Mouse (Mus musculus) adrenal gland, postnatal 25 days (tissue): ENCODE data around the gene H2-Oa. TPM values are rescaled to one million over a fixed set of nuclear protein-coding genes. Genes with fewer than 3 reads are reported as not detected.
A peak's percentile ranks its signal among the peaks of the same experiment; 100 is the strongest.

Experiments
- DNase-seq: peaks from one replicate; pipeline ENCODE4 v3.0.0; 2021; ENCODE audit warnings: mixed read lengths
- total RNA-seq: library from RNA; stranded (reverse); gene quantifications from 2 replicates; pipeline ENCODE4 v1.2.3, GENCODE M21; 2021

The H2-Oa gene
- total RNA-seq, 1 experiment from 2014 or later = 0.27 TPM

DNA sequence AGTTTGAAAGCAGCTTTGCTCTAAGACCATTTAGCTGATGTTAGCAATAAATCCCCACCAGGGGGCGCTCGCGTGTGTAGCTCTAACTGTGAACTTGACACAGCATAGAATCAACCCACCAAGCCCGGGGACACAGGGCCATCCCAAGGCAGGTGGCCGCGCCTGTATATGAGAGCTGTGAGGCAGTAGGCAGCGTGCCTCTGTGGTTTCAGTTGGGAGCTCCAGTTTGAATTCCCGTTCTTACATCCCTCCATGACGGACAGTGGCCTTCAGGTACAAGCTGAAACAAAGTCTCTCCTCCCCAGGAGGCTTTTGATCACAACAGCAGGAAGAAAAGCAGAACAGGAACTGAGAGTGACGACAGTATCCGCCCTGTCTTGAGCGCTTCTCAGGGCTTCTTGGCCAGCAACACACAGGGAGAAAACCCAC, 9.5 kb downstream of the H2-Oa start:
- peak; percentile 95 for DNase-seq

DNA sequence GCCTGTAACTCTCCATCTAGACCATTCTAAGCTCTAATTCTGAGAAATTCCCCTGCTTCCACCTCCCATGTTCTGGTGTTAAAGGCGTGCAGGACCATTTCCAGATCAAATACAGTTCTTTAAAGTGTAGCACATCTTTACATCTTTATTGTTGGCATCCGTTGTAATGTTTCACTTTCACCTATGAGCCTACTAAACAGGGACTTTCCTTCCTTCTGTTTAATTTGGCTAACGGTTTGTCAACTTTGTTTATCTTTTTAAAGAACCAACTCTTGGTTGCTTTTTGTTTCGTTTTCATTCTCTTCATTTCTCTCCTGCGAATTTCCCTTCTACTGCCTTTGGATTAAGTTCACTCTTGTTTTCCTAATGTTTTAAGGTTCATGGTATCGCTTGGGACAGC, 10.7 kb downstream of the H2-Oa start:
- no peak for DNase-seq

DNA sequence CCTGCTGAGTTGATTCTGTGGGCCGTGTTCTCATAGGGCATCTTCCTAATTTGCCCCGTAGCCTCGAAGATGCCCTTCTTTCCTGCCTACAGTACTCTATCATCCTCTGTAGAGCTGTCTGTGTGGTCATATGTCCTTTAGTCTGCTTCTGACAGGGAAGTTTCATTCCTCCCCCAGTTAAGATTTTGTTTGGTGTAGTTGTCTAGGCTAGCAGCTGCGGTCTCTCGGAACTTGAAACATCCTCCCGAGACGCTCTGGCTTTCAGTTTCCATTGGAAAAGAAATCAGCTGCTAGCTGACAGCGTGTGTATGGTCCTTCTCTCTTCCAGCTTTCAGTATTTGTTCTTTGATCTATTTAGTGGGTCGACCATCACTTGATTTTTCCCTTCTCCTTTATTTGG, 12.7 kb downstream of the H2-Oa start:
- DNase-seq = no peak

DNA sequence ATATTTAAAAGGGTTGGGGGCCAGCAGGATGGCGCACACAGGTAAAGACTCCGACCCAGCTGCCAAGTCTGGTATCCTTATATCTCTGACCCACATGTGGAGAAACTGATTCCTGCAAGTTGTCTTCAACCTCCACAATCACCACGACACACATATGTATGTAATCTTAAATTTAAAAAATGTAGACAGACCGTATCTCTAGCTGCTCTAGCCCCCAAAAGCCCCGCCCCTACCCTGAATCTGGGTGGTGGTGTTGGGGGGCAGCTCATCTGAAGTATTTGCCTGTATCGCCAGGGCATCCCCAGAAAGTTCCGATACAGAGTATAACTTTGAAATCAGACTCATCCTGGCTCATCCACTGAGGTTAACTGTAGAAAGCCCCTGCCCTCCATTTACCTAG, 14.4 kb downstream of the H2-Oa start:
- DNase-seq = no peak

DNA sequence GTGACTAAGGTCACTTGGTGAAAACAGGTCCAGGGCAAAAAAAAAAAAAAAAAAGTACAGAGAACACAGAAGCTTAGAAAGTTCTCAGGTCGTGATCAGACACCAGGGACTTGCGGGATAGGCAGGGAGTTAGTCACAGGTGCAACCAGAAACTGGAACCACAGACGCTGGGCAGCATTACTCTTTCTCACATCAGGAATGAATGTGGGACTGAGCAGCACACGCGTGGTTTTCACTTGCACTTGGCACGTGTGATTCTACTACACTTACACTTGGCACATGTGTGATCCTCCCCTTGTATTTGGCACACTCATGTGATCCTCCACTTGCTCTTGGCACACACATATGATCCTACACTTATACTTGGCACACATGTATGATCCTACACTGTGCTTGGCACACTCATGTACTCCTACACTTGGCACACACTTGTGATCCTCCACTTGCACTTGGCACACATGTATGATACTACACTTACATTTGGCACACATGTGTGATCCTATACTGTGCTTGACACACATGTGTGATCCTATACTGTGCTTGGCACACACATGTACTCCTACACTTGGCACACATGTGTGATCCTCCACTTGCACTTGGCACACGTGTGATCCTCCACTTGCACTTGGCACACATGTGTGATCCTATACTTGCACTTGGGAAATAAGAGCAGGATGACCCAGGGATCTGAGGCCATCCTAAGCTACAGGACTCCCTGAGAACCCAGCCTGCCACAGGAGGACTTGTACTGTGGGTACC, 15.1 kb downstream of the H2-Oa start:
- no peak for DNase-seq

DNA sequence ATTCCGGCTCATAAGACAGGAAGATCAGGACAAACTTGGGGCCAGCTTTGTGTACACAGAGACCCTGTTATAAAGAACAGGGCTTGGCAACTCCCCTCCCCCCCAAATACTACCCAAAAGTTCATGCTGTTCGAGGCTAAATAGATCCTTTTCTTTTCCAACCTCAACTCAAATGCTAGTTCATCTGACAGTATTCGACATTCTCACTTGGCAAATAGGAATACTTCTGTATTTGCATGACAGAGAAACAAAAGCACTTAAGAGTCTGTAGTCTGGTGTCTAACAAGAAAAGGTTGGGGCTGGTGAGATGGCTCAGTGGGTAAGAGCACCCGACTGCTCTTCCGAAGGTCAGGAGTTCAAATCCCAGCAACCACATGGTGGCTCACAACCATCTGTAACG, 16.3 kb downstream of the H2-Oa start:
- DNase-seq = no peak

DNA sequence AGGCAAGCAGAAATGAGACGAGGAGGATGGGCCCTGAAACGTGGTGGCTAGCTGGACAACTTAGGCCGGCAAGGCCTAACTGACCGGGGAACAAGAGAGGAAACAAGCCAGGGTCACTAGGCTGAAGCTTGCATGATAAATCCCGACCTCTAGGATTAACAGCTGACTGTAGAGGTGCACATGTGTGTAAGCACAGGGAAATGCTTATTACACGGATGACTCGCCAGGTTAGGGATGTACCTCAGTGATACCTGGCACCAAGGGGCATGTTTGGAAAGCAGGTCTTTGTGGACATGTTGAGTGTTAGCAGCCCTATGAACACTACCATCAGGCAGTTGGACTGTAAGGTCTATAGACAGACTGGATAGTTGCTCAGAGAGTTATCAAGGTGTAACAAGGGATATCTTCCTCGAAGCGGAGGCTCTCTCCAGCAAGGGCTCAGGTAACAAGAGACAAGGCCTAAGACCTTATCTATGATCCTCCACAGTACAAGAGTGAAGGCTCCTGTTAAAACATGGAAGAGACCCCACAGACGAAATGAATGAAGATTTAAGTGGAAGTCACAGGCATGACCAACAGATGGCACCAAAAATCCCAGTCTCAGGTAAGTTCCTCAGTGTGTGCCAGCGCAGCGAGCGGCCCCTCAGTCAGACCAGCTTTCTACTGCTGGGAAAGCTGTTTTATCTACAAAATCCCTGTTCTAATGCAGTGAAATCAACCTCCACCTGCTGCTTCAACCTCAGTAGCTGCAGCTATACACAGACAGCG, 17.1 kb downstream of the H2-Oa start:
- no peak for DNase-seq

DNA sequence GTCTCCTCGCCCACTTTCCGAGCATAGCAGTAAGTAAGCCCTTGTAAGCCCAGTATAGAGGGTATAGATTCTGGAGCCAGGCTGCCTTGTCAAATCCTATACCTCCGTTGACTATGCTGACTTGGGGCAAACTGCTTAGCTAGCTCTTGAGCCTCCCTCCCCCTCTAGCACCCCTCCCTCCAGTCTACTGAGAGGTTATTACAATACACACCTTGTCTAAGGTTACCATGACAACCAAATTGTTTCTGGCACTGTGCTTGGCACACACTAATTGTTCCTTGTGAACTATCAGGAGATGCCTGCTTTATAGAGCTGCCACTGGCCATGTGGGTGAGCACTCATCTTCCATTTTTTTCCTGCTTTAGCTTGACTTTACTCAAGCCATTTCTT, 17.7 kb downstream of the H2-Oa start:
- DNase-seq = no peak

DNA sequence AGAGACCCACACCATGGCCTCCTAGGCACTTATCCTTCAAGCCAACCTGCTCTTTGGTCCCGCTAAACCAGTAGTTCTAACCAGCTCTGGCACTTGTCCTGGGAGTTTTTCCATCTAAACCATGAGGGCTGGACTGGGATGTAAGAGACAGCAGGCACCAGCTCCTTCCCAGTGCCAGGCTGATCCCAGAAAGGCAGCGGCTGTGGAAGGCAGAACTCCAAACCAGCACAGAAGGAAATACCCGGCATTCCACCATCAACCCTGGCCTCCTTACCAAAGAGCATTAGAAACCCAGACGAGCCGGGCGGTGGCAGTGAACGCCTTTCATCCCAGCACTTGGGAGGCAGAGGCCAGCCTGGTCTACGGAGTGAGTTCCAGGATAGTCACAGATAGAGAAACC, 18.2 kb downstream of the H2-Oa start:
- DNase-seq = no peak

DNA sequence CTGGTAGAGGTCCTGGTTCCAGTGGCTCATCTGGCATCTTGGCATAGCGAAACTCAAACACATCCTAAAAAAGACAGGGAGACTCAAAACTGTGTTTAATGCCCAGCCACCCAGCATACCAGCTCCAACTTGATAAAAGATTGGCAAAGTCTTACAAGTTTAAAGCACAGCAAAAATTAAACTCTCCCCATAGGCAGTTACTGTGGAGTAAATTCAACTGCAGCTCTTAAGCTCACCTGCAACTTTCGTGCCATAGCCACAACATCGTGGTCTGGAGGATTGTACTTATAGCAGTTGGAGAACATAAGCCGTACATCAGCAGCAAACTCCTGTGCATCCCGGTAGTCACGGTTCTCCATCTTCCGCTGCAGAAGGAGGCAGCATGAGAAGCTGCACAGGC, 22.0 kb downstream of the H2-Oa start:
- no peak for DNase-seq

DNA sequence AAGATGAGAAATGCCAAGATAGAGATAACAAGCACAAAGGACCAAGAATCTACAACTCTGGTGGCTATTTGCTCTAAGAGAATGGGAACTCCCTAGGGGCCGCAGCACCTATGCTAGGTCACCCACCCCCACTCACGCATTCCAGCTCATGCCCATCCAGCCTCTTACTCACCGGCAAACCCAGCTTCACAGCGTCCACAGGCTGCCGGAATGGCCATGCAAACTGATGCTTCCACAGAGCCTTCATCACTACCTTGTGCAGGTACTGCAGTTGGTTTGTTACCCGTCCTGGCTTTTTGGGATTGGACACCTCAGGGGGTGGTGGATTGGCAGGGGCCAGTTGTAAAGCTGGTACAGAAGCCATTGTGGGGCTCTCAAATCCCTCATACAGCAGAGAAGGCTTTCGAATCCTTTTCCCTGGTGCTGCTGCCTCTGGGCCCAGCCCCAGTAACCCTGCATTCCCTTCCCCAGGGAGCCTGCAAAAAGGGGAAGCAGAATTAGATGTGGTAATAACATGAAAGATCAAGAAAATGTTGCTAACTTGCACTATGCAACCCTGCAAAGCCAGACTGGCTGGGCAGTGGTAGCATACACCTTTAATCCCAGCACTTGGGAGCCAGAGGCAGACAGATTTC, 24.7 kb downstream of the H2-Oa start:
- no peak for DNase-seq

DNA sequence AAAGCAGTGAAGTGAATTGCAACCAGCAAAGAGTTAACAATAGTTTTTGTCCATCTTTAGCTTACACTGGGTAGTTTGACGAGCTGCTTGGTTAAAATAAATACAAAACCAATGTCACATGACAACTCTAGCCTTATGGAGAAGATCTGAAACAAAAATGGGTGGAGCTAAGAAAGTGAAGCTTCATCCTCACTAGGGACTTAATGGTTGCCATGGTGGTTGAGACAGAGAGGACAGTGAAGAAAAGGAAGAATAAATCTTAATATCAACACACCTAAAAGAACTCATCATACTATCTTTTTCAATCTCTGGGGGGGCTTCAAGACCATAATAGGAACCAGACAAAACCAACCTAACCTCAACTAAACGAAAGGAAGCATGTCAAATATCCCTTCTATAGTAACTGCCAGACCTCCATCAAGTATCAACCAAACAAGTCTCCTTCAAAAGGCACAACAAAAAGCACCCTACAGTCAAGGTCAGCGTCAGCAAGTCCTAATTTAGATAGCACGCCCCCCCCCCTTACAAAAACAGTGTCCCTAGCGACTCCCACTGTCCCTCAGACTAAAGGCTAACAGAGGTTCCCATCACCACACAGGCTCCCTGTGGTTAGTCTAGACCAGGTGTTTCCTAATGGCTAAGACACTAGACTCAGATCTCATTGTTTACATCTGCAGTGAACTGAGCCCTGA, 25.4 kb downstream of the H2-Oa start:
- no peak for DNase-seq

DNA sequence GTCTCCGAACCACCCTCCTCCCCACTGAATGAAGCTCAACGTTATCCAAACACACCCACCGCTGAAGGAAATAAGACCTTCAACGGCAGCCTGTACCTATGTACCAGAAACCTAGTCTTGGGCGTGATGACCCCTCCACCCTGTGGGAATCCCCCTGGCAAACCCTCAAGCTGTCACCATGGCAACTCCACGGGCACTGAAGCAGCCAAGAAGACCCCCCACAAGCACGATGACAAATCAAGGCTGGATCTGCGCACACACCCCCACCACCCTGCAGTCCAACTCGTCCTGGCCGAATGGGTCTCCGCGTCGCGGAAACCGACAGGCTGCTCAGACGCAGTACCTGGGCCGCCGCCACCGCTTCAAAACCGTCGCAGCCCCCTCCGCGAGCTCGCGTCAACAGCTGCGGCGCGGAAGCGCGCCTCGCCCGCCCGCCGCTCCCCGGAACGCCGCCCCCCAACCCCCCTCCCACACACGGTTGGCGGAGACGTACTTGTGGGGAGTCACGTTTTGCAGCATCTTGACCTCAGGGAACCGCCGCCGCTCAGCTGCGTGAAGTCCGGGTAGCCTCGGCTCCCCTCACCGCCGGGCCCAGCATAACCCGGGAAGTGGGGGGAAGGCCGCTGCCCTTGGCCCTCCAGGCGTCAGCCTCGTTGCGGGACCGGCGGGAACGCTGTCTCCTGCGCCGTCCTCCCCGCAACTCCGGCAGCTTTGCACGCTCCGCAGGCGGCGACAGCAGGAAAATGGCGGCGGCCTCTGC, 26.2 kb downstream of the H2-Oa start:
- peak; percentile 48 for DNase-seq

DNA sequence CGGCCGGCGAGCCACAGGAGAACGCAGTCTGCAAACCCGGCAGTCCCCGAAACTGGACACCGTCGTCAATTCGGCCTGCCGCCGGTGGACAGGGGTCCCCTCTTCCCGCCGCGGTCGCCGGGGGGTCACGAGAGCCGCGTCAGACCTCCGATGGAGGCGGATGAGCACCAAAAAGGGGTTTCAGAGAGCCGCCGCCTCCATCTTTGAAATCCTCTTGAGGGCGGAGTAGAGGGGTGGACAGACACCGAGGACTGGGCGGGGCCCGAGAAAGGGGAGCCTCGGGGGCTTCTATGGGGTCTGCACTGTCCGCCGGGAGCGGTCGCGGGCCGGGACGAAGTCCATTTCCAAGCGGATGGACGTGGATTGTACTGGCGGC, 26.7 kb downstream of the H2-Oa start:
- DNase-seq = no peak

DNA sequence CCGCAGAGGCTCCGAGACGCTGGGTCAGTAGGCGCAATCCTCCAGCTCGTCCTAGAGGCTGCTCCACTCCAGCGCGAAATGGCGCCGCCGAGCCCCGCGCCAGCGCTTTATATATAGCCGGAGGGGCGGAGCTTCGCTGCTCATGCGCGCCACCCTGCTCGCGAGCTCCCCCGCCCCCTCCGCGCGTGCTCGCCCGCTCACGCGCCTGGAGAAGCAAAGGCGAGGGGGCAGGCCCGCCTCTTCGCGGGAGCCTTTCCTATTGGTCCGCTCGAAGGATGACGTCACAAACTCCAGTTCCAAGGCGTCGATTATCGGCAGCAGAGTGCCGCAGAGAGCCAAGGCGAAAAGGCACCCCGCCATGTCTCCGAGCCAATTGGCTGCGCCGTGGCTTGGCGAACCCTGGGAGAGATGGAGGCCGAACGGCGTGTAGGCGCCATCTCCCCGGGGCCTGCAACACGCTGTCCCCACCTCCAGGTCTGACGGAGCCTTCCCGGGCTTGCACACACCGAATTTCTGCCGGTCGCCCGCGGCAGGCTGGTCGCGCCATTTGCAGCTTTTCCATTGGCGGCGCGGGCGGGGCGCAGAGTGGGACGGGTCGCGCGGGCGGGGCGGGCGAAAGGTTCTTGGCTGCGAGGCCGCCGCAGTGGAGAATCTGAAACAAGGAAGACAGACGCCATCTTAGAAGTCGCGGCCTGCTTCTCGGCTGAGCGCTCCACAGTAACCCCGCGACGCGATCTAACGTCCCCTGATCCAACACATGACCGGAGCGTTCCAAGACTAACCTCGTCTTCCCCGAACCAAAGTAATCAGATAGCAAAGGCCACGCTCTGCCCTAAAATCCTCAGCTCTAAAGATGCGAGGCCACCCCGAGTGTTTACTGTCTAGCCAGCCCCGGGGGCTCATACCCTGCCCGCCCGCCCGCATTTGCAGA, 27.4 kb downstream of the H2-Oa start, which contains the start of gene H2-DMa:
TSS of gene H2-DMa (plus strand) at position 293 of the 931 bp plus-strand sequence.
- DNase-seq = peak; percentile 97

DNA sequence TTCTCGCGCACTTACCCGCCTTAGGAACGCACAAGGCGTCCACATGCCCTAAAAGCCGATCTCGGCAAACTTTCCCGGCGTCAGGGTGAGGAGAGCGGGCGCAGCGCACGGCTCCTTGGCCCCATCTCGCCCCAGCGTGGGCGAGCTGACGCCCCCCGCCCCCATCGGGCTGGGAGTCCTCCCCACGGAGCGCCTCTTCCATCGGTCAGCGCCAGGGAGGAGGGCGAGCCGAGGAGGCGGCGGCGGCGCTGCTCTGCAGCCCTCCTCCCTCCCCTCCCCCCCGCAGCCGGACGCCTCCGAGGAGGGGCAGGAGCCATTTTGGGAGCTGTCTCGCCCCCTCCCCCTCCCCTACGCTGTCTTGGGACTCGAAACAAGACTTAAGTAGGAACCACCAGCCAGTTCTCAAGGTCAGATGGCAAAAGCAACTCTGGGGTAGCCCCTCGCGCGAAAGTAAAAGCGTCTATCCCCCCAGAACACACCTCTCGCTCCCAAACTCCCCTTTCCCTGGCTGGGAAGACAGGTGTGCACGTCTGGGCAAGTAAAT, 28.1 kb downstream of the H2-Oa start:
- peak; percentile 90 for DNase-seq

DNA sequence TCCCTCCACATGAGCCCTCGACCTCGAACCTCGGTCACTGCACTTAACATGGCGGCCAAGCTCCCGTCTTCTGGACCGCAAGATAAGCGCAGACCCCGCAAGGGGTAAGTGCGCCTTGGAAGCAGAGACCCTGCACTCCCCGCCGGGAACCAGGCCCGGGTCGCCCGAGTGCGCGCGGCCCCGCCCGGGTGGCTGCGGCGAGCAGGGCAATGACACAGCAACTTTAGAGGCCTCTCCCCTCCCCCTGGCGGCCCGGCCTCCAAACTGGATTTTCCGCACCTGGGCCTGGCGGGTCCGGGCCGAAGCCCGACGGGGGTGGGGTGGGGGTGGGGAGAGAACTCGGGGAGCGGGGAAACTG, 28.7 kb downstream of the H2-Oa start:
- DNase-seq = peak; percentile 82

DNA sequence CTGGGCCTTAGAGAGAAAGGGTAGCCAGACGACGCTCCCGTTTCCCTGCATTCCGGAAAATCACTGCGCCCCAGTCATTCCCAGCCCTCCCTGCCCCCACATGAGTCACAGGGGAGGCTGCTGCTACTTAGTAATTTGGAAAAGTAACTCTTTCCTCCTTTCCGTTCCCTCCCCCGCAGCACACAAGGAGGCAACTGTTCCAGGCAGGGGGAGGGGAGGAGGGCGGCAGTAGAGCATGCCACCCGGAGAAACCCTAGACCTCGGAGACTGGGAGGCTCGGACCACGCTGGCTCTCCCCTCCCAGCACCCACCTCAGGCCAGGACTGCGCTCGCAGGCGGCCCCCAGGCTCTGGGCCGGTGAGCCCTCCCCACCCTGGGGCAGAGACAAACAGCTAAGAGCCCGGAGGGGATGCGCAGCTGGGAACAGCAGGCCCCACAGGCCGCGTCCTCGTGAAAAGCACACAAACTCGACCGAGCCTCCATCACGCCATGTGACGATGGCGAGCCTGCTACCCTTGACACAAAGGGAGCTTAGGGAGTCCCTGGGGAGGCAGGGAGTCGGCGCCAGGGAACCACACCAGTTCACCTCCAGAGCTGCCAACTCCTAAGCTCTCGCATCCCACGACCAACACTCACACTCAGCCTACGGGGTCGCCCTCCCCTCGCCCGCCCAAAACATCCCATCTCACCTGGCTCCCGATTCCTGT, 29.2 kb downstream of the H2-Oa start:
- peak; percentile 85 for DNase-seq

DNA sequence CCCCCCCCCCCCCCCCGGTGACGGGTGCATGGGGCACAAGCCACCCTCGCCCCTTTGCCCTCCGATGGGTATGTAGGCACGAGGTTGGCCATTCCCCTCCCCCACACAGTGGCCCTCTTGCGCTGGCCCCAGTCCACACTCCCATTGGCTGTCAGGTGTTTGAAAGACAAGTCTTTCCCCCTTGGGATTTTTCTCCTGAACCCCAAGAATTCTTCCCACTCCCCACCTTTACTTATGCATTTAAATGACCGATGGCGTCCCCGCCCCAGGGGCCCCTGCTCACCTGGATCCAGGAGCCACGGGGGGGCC, 29.7 kb downstream of the H2-Oa start:
- peak; percentile 62 for DNase-seq
